Mouse (Mus musculus): Measurements from ENCODE around the gene Pard6a. TPM values are rescaled to one million over a fixed set of nuclear protein-coding genes. Genes with fewer than 3 reads are reported as not detected.
A peak's percentile ranks its signal among the peaks of the same experiment; 100 is the strongest.

Gene Pard6a
- 10 to 100 TPM; 28.4 to 33.1 TPM for total RNA-seq (2021)

DNA sequence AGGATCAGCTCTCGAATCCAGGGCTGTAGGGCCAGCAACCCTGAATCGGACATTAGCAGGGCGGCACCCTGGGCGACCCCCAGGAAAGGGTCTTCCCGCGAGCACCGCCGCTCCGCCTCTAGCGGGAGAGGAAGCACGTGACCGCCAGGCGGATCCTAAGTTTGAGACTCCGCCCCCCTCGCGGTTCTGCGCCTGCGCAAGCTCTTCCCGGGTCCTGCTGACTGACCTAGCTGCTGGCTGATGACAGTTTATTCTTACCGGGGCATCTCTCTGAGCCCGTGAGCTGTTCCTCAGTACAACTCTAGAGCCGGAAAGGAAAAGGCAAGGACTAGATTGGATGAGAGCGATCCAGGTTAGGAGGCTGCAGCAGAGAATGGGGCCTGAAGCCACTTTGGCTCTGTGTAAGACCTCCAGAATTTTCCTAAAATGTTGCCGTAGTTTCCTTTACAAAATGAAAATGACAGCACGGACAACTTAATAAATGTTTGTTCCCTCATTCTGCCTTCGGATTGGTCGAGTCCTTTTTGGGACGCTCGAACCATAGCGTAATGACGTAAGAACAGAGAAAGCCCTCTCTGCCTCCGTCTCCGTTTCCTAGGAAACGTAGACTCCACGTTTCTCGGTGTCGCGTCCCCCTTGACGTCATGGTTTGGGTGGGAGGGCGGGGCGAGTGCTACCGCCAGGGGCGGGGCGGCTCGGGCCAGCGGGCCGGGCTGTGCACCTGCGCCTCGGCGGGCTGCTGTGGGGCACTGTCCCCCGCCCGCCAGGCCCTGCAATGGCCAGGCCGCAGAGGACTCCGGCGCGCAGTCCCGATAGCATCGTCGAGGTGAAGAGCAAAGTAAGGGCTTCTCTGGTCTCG lies at the start of gene Pard6a, which contains the start of gene Acd:
Pard6a (plus strand) TSS at position 183 of the 859 bp plus-strand sequence.
Acd (minus strand) TSS at position 137 of the 859 bp plus-strand sequence.
- intact Hi-C loops (cut with DNase I) = no loop called here
- peak; percentile 98 for DNase-seq

- no peak for DNase-seq
- intact Hi-C loops (cut with DNase I) = no loop called here
These were observed 43.3 kb upstream of the Pard6a start for GRCm38 (mm10) chr8:105657641-105658040.

DNA sequence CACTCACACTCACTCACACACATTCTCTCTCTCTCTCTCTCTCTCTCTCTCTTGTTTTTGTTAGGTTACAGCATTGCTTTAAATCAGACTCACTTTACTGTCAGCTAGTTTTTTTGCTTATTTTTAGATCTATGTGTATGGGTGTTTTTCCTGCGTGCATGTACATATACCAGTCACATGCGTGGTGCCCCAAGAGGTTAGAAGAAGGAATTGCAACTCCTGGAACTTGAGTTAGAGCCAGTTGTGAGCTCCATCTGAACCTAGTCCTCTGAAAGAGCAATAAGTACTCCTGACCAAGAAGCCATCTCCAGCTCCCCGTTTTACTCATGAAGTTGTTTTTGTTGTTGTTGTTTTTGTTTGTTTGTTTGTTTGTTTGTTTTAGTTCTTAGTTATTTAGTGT lies 39.8 kb upstream of the Pard6a start:
- intact Hi-C loops (cut with DNase I) = no loop called here
- DNase-seq = no peak

- DNase-seq = no peak
- intact Hi-C loops (cut with DNase I) = no loop called here
These were observed 23.1 kb upstream of the Pard6a start for GRCm38 (mm10) chr8:105677891-105678290.

GRCm38 (mm10) chr8:105685325-105685724 lies 15.6 kb upstream of the Pard6a start:
- intact Hi-C loops (cut with DNase I) = loop anchor here (5.0 kb wide), 1 partner anchor 33 kb away; no protein-coding TSS in a partner anchor
- no peak for DNase-seq

GRCm38 (mm10) chr8:105685796-105686308 lies 15.1 kb upstream of the Pard6a start, which contains the start of gene Carmil2:
Gene Carmil2, plus strand, starts transcription at chr8:105686274.
- peak; percentile 62 for DNase-seq
- intact Hi-C loops (cut with DNase I) = loop anchor here (5.0 kb wide), 1 partner anchor 34 kb away; no protein-coding TSS in a partner anchor

GRCm38 (mm10) chr8:105686551-105686950 lies 14.4 kb upstream of the Pard6a start:
- intact Hi-C loops (cut with DNase I) = loop anchor here (5.0 kb wide), 1 partner anchor 34 kb away; no protein-coding TSS in a partner anchor
- no peak for DNase-seq

- DNase-seq = no peak
- intact Hi-C loops (cut with DNase I) = loop anchor here (5.0 kb wide), 1 partner anchor 35 kb away; no protein-coding TSS in a partner anchor
These were observed 13.4 kb upstream of the Pard6a start for GRCm38 (mm10) chr8:105687512-105687911.

GRCm38 (mm10) chr8:105688242-105688752 lies 12.7 kb upstream of the Pard6a start:
- DNase-seq = no peak
- intact Hi-C loops (cut with DNase I) = loop anchor here (5.0 kb wide), 1 partner anchor 36 kb away; no protein-coding TSS in a partner anchor

DNA sequence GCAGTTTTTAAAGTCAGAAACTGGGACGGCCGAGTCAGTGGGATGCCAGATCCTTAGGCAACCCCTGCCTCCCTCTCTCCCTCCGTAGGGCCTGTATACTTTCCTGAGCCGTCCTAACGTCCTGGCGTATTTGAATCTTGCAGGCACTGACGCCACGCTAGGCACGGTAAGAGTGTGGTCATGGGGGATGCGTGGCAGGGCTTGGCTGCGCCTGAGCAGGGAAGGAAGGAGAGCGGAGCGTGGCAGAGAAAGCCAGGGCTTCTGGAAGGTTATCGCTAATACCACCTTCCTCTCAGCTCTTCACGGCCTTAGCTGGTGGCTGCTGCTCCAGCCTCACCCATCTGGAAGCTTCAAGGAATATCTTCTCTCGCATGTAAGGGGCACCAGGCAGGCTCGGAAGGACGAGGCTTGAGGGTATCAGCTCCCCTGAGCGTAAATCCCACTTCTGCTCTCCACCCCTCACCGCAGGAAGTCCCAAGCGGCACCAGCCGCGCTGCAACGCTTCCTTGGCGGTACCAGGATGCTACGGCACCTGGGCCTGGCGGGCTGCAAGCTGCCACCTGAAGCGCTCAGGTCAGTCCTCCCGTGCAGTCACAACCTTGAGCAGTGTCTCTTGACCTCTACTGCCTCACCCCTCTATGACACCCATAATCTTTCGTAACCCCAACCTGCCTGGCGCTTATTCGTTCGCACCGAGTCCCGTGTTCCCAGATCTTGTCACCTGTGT lies 11.5 kb upstream of the Pard6a start:
- intact Hi-C loops (cut with DNase I) = loop anchor here (5.0 kb wide), 1 partner anchor 37 kb away; no protein-coding TSS in a partner anchor
- no peak for DNase-seq

- no peak for DNase-seq
- intact Hi-C loops (cut with DNase I) = loop anchor here (5.0 kb wide), 1 partner anchor 38 kb away; no protein-coding TSS in a partner anchor
These were observed 11.0 kb upstream of the Pard6a start for GRCm38 (mm10) chr8:105689983-105690360.

DNA sequence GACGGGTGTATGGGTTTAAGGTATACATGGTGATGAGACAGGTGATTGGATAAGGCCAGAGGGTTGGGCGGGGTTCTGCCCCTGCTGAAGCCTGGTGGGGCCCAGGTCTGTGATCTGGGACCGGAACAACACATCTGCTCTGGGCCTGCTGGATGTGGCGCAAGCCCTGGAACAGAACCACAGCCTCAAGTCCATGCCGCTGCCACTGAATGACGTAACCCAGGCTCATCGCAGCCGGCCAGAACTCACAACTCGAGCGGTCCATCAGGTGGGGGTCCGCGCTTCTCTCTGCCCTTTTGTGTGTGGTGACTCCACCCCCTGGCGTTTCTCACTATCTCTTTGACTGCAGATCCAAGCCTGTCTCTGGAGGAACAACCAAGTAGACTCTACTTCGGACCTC lies 10.0 kb upstream of the Pard6a start:
- no peak for DNase-seq
- intact Hi-C loops (cut with DNase I) = no loop called here

DNA sequence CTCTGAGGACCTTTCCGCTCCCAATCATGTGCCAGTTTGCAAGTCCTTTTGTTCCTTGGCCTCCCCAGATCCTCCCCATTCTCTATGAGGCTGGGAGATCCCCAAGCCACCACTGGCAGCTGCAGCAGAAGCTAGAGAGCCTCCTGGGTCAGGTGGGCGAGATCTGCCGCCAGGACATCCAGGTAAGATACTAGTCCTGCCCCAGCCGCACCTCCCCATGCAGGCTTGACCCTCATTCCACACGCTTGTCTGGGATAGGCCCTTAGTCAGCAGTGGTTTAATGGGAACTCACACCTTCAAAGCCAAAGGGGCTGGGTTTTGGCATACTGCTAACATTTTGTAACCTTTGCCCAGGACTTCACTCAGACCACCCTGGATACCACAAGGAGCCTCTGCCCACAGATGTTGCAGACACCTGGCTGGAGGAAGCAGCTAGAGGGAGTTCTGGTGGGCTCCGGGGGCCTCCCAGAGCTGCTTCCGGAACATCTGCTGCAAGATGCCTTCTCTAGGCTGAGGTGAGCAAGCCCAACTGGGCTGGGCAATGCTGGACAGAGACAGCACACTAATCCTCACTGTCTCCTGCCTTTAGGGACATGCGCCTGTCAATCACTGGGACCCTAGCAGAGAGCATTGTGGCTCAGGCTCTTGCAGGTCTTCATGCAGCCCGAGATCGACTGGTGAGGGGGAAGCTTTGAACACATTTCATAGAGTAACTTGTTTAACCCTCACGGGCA lies 8.3 kb upstream of the Pard6a start:
- intact Hi-C loops (cut with DNase I) = no loop called here
- DNase-seq = no peak

- peak; percentile 89 for DNase-seq
- intact Hi-C loops (cut with DNase I) = no loop called here
These were observed 7.3 kb upstream of the Pard6a start for GRCm38 (mm10) chr8:105693648-105694047.

DNA sequence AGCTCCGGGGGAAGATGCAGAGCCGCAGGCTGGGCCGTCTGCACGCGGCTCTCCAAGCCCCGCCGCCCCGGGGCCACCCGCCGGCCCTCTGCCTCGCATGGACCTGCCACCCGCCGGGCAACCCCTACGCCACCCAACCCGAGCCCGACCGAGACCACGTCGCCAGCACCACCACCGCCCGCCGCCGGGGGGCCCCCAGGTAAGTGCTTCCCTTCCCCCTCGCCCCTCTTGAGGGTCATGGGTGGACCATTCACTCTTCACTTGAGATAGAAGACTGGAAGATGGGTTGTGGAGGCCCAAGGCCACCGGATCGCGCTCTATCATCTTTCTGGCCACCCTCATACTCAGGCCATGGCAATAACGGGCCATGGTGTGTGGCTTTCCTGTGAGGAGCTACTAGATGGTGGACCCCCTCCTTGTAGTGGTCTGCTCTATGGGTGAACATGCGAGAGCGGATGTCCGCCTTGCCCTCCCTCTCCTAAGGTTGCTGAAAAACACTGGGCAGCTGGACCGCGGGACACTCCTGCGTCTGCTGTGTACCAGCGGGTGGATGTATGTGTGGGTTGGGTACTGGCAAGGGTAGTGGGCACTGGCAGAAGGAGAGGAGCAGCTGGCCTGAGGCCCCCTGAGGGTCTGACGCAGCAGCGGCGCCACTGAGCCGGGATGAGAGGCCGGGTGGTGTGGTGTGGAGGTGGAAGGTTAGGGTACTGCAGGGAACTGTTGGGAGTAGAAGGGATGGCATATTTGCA lies 6.7 kb upstream of the Pard6a start:
- intact Hi-C loops (cut with DNase I) = no loop called here
- DNase-seq = peak; percentile 89

- intact Hi-C loops (cut with DNase I) = no loop called here
- DNase-seq = no peak
These were observed 5.7 kb upstream of the Pard6a start for GRCm38 (mm10) chr8:105695080-105695780.

DNA sequence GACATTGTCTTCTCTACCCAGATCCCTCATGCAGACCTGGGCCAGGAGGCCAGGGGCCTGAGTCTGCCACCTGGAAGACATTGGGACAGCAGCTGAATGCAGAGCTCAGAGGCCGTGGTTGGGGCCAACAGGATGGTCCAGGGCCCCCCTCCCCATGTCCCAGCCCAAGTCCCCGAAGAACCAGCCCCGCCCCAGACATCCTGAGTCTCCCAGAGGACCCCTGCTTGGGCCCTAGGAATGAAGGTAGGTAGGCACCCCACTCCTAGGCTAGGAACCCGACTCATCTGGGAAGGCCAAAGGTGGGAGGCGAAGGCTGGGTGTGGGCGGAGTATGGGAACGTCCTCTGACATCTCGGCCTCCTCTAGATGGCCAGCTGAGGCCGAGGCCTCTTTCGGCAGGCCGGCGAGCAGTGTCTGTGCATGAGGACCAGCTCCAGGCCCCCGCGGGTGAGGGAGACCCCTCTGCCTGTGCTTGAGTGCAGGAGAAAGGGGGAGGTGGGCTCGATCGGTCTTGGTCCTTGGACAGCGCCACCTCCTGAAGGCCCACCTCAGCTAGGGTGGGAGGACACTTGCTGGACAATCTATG lies 3.7 kb upstream of the Pard6a start:
- DNase-seq = no peak
- intact Hi-C loops (cut with DNase I) = no loop called here

- intact Hi-C loops (cut with DNase I) = no loop called here
- DNase-seq = peak; percentile 51
These were observed 2.2 kb upstream of the Pard6a start for GRCm38 (mm10) chr8:105698734-105699133.
